Mouse (Mus musculus): Measurements from ENCODE around the gene Dusp5.
A peak's percentile ranks its signal among the peaks of the same experiment; 100 is the strongest.

Gene Dusp5

GRCm38 (mm10) chr19:53517370-53518096 lies 11.4 kb upstream of the Dusp5 start:
- DNase-seq (ENCODE audit: low spot score in 2 of 2): no peak

DNA sequence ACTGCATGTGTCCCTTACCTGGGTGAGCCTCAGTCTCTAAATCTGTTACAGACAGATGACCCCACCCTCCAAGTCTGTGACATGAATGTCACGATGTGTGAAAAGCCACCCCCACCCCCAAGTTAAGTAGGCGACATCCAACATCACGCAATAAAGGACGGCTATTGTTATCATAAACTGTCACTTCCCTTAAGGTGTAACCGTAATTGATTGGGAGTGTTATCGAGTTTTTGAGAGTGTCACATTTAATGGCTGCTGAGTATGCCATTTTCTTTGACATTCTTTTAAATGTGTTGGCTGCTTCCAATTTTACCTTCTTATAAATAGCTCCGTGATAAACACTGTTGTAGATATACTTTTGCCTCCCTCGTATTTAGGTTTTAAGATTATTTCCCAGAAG lies 9.4 kb upstream of the Dusp5 start:
- no peak for DNase-seq (ENCODE audit: low spot score in 2 of 2)

DNA sequence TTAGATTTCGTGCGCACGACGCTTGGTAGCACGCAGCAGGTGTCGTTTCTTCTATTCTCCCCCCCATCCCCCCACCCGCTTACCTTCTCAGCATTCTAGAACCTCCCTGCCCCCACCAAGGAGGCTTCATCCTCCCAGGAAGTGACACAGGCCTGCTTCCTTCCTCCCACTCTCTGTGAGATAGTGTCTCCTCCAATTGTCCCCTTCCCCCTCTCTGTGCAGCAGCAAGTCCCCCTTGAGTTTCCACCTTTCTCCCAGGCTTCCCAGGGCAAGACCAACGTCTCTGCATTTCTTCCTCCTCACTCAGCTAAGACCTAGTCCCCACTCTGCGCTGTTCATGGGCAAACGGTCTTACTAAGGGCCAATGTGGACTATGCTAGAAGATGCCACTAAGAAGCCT lies 8.9 kb upstream of the Dusp5 start:
- no peak for DNase-seq (ENCODE audit: low spot score in 2 of 2)

- DNase-seq (ENCODE audit: low spot score in 2 of 2): no peak
Observed at GRCm38 (mm10) chr19:53521137-53521795, 7.6 kb upstream of the Dusp5 start.

DNA sequence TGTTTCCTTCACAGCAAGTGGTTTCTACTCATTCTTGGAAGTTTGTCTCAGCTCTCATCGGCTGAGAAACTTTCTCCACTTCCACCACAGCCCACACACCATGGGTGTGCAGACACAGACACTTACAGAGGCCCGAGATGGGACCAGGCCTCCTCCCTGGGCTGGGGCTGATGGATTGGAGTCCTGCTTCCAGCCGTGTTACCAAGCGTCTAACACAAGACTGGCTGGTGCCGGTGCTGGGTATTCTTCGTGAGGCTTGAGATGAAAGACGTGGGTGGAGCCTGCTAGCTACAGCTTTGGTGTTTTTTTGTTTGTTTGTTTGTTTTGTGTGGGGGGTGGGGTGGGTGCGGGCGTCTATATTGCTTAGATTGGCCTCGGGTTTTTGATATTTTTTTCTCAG lies 1.4 kb upstream of the Dusp5 start:
- DNase-seq (ENCODE audit: low spot score in 2 of 2): no peak

DNA sequence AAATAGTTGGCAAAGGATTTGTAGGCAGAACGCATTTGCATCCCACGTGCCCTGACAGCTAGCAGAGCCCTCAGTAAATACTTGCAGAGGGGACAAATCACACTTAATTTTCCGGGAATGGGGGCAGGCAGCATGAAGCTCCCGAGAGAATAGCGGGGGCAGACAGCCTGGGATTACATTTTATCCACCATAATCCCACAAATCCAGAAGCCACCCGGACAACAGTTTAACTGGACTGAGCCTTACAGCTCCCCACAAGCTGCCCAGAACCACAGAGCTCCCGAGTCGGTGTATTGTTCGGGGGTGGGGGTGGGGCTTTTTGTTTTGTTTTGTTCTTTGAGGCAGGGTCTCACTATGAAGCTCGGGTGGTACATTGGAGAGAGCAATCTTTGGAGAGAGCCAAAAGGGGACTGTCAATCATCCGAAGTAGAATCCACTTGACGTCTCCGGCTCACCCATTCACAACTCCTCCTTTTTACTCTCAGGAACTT lies 733 bp upstream of the Dusp5 start:
- no peak for DNase-seq (ENCODE audit: low spot score in 2 of 2)

- DNase-seq (ENCODE audit: low spot score in 2 of 2): no peak
Observed at GRCm38 (mm10) chr19:53529455-53529704, 471 bp downstream of the Dusp5 start.

DNA sequence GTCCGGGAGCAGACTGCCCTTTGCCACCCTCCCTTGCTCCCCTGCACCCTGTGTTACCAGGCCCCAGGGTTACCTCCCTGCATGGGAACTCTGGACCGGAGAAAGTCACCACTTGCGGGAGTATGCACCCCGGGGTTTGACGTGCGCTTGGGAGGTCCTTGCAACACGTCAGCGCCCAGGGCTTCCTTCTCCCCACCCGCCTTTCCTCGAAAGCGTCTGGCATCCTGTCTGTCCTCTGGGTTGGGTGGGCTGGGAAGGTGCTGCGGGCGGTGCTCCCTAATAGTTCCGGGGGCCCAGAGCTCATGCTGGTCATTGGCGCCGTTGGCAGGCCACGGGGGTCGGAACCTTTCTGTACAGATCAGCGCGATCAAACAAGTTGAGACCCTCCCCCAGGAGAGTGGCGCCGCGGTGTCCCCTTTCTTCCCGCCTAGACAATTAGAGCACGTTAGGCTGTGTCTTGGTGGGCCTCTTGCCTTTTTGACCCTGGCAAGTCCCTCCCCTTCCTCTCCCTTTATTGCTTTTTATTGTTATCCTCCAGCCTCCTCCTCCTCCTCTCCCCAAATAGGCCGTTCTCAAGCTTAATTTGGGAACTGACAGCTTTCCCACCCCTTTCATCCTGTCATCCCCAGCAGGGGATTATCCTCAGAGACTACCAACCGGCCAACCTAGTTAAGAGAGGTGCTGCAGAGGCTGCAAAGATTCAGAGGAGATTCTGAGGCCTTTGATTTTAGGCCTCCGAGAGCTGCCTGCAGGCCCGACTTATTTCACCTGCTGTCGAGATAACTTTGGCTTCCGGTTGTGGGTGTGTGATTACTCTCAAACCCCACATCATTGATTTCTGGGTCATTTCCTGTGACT lies 1.0 kb downstream of the Dusp5 start:
- DNase-seq (ENCODE audit: low spot score in 2 of 2): peak; percentile 22 to 50

GRCm38 (mm10) chr19:53531416-53531815 lies 2.5 kb downstream of the Dusp5 start:
- no peak for DNase-seq (ENCODE audit: low spot score in 2 of 2)

DNA sequence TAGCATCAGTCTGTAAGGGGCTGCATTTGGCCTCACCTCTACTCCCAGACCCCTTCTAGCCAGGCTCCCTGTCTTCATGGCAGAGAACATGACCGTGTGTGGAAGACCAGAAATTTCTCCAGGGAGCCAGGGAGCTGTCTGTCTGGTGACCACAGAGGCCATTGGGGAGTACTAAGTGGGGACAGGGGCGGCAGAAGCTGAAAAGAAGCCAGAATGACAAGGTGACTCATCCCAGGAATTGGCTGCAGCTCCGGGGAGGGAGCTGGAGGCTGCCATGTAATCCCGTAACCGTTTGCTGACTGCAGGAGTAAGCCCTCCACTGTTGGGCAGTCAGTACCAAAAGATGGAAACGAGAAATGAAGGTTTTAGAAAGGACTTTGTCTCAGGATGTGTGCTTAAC lies 3.1 kb downstream of the Dusp5 start:
- DNase-seq (ENCODE audit: low spot score in 2 of 2): no peak

DNA sequence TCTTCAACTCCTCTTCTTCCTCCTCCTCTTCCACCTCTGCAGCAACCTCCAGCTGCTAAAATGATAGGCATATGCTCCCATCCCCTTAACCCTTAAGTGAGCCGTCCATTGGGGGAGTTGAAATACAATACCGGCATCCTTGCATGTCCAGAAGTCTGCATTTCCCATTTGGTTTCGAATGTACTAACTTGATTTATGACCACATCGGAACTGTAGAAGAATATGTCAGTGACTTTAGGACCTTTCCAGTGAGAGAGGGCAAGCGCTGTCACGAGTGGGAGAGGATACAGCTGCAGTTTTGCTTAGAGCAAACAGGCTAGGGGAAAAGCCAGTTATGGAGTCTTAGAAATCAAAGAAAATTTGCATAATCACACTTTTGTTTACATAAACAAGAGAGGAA lies 3.8 kb downstream of the Dusp5 start:
- no peak for DNase-seq (ENCODE audit: low spot score in 2 of 2)

DNA sequence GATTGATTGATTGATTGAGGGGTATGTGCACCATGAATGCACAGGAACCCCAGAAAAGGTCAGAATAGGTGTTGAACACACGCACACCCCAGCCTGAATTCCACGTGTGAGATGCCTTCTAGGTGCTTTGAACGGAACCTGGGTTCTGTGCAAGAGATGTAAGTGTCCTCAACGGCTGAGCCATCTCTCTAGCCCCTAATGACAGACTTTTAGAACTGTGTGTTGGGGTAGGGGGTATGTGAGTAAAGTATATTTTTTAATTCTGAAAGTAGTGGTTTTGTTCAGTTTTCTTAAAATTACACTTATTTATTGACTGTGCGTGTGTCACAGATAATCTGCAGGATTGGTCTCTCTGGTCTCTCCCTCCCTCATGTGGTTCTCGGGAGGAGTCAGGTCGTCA lies 4.3 kb downstream of the Dusp5 start:
- DNase-seq (ENCODE audit: low spot score in 2 of 2): no peak

DNA sequence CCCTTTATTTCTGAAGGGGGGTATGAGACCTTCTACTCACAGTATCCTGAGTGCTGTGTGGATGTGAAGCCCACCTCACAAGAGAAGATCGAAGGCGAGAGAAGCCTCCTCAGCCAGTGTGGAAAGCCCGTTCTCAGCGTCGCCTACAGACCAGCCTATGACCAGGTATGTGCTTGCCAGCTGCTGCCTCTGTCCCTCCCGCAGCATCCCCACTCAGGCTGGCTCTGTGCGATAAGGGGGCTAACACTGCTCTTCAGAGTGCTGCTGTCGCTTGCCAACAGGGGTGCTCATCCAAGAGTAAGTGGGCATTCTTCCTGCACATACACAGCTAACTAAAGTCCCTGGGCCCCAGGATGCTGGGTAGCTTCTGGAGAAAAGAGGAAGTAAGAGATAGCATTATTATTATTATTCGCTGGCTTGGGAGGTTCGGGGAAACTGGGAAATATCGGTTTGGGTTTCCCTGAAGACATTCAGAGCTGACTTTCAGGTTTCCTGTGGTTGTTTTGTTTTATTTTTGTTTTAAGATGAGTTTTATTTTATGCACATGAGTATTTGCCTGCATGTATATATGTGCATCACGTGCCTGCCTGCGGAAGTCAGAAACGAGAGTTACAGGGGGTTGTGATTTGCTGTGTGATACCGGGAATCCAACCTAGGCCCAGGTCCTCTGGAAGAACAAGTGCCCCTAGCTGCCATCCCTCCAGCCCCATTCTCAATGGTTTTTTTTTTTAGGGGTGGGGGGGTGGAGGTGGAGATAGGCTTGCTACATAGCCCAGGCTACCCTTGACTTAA lies 5.1 kb downstream of the Dusp5 start:
- DNase-seq (ENCODE audit: low spot score in 2 of 2): no peak

DNA sequence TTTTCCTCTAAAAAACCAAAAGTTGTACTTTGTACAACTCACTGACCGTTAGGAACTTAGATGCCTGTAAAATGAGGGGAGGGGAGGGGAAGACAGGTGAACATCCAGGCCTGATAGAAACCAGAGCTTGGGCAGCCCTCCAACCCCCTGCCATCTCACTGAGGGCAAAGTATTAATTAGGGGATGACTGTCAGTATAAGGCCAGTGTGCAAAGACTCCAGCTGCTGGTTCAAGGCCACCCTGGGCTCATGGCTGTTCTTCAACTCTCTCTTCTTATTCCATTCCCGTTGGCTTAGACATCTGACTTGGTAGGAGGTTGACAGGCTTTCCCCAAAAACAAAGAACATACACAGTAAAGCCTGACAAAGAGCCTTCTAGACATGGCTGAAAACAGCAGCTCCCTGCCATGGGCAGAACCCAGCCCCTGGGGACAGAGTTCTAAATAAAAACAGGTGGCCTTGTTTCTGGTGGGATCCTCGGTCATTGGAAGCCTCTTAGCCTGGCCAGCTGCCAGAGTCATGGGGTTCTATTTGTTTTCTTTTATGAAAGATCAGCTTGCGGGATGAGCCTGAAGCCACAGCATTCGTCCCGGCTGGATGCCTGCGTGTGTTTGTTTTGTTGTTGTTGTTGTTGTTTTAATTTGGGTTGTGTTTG lies 6.0 kb downstream of the Dusp5 start:
- no peak for DNase-seq (ENCODE audit: low spot score in 2 of 2)

DNA sequence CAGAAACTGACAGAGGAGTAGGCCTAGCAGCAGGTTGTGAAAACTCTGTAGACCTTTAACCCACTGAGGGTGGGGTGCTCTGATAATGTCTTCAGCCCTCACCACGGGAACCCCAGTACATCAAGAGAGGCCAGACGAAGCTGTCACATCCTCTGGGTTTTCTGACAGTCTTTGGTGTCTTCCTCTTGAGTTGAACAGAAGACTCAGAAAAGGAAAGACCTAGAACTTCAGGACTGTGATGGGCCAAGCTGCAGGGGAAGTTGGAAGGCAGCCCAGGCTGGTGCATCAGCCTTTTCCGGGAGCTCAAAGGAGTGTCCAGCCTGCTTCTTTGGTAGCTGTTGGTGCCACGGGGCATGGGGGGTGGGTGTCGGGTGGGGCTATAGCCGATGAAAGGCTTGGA lies 6.5 kb downstream of the Dusp5 start:
- no peak for DNase-seq (ENCODE audit: low spot score in 2 of 2)

DNA sequence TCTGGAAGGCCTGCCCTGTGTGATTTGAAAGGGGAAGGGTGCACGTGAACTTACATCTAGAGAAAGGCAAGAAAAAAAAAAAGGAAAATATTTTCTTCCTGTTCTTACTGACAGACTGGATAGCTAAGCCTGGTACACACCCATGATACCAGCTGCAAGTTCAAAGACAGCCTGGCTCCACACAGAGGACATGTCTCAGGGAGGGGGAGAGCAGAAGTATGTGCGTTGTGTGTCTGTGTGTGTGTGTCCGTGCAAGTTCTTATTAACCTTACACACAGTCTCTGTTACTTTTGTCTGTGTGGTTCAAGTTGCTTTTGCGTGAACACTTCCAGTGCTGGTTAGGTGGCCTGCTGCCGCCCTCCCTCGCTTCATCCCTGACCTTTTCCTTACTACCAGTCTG lies 7.3 kb downstream of the Dusp5 start:
- DNase-seq (ENCODE audit: low spot score in 2 of 2): no peak

DNA sequence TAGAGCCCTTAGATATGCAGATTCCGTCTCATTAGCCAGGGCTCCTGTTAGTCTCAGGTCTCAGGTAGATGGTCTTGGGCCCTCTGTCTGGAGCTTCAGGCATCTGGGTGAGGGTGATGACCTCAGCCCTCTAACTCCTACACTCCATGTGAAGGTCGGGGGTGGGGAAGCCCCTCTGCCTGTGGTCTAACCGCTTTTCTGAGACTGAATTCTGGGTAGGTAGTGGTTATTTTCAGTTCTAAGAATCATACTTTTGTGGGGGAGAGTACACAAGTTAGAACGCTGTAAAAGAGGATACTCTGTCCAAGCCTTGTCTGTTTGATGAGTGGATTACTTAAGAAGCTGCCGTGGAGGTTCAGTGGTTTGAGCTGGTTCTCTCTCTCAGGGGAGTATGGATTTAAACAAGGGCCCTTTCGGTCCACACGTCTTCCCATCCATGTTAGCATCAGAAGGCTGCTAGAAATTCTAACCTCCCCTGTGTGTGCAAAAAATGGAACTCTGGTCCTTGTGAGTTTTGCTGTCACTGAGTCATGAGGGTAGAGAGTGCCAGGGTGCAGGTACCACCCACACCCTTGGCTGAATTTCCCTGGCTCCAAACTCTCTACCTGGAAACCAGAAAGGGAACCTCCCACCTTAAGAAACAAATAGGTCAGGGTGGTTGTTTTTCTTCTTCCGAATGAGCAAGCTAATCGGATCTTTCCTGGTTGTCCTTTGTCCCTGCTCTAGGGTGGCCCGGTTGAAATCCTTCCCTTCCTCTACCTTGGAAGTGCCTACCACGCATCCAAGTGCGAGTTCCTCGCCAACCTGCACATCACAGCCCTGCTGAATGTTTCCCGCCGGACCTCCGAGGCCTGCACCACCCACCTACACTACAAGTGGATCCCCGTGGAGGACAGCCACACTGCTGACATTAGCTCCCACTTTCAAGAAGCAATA lies 8.1 kb downstream of the Dusp5 start:
- no peak for DNase-seq (ENCODE audit: low spot score in 2 of 2)

DNA sequence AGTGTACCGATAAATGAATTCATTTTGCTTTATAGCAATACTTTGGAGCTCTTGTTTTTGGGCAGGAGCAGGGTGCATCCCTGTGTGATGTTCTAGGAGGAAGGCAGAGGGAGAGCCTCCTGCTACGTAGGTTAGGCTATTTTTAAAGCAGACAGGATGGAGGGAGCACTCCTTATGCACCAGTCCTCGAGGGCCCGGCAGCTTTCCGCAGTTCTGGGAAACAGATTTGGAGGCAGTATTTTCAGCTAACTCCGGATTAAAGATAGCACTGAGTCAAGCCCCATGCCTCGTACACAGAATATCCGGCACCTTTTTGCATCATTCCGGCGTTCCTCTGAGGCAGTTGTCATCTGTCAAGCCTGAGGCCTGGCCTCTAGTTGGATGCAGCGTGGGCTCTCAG lies 9.1 kb downstream of the Dusp5 start:
- DNase-seq (ENCODE audit: low spot score in 2 of 2): no peak

- DNase-seq (ENCODE audit: low spot score in 2 of 2): no peak
Observed at GRCm38 (mm10) chr19:53538796-53539195, 9.9 kb downstream of the Dusp5 start.

DNA sequence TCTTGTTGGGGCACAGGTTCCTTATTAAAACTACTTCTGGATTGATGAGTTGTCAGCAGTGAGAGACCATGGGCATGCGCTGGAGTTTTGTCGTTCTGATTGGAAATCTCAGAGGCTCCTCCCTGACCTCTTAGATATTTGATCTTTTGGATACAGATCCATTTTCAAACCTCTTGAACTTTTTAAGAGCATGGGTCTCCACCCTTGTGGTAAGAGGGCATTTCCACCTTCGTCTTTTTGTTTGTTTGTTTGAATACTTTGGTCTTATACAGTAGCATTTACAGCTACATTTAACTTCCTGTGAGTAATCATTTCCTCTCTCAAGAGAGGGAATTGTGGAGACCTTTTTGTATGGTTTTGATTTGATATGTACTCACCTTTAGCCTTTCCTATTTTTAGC lies 10.4 kb downstream of the Dusp5 start:
- no peak for DNase-seq (ENCODE audit: low spot score in 2 of 2)

Measured in spleen, postnatal 10 days (tissue).